Mouse (Mus musculus): Measurements from ENCODE around the gene Tef. TPM values are rescaled to one million over a fixed set of nuclear protein-coding genes. Genes with fewer than 3 reads are reported as not detected.

Gene Tef
- total and polyA plus RNA-seq, 3 experiments, result 12.3 to 21.7 TPM; not detected in 1

DNA sequence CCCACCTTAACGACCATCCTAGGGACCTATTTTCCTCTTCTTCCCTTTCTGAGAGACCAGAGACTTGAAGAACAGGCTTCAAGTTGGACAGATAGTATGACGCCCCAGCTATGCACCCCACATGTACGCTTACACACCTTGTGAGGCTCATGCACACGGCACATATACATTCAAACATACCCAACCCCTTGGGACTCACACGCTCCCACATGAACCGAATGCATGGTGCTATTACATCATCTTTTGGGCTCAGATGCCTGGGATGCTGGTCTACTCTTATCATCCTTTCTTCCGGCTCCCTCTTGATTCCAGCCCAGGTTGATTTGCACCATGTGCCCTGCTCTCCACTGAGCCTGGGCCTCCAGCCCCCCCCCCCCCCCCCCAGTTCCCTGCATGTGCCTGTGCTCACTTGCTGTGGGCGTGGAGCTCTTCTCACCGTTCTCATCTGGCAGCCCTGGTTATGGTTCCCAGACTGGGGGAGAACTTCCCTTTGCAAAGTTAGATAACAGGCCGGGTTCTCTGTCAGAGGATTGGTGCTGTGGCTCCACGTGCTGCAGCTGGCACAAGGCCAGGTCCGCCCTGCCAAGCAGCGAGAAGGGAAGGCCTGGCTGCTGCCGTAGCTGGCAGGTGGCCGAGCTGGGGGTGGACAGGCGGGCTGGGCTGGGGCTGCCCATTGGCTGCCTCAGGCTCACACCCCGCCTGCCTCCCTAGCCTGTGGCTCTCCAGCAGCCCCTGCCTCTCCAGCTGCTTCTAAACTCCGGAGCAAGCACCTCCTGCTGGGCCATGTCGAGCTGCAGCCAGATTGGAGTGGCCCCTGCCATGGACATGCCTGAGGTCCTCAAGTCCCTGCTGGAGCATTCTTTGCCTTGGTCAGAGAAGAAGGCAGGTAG, at the start of gene Tef (continued):
- peak; percentile 54 for TF ChIP-seq NELFE (IDR thresholded peaks at IDR 0.05; ENCODE audit: low read depth, low read length)
- TF ChIP-seq TBP (IDR thresholded peaks at IDR 0.05; ENCODE audit: low read depth, low read length), result no peak
- peak; percentile 25; the same call in 1 of the 2 replicates for TF ChIP-seq TAL1 (IDR thresholded peaks at IDR 0.05; ENCODE audit: low read length)
- TF ChIP-seq RAD21 (IDR thresholded peaks at IDR 0.05; ENCODE audit: low read depth, low read length), result no peak
- TF ChIP-seq MYC (IDR thresholded peaks at IDR 0.05; ENCODE audit: low read depth, low read length), result peak; percentile 96
- TF ChIP-seq ELF1 (IDR thresholded peaks at IDR 0.05; ENCODE audit: low read depth, low read length), result peak; percentile 50; the same call in 1 of the 2 replicates

GRCm38 (mm10) chr15:81753669-81754068, 48.6 kb upstream of the Tef start:
- Histone ChIP-seq H3K27ac (ENCODE audit: control insufficient read depth, low read depth, low read length) (no peak overlapping the region), H3K79me2 (ENCODE audit: control insufficient read depth, insufficient read depth, low read length, poor library complexity) (no peaks in the 10 kb centered on the region), H3K9me3 (replicated peaks; ENCODE audit: insufficient read depth, low read length) (no peaks in the 10 kb centered on the region), H3K27me3 (ENCODE audit: control insufficient read depth in 1 of 2, insufficient read depth in 2 of 2, low read length in 2 of 2) (no peaks in the 10 kb centered on the region), H3K36me3 (ENCODE audit: control insufficient read depth in 1 of 2, insufficient read depth in 2 of 2, low read length in 2 of 2) (no peaks in the 10 kb centered on the region), H3K4me1 (ENCODE audit: control insufficient read depth in 1 of 2, insufficient read depth in 2 of 2, low read length in 2 of 2) (no peaks in the 10 kb centered on the region), H3K9ac (ENCODE audit: control insufficient read depth, low read depth, low read length, poor library complexity, severe bottlenecking) (no peak overlapping the region), H3K4me3 (ENCODE audit: control insufficient read depth in 1 of 2, insufficient read depth in 1 of 2, low read depth in 2 of 2, low read length in 2 of 2) (no peak overlapping the region)
- DNase-seq (ENCODE audit: low read depth, low spot score), result no peak
- TF ChIP-seq EP300 (IDR thresholded peaks at IDR 0.05; ENCODE audit: low read depth in 1 of 2, low read length in 2 of 2), result no peak
- no peak for TF ChIP-seq USF1 (IDR thresholded peaks at IDR 0.05; ENCODE audit: low read depth, low read length)
- TF ChIP-seq TAL1 (IDR thresholded peaks at IDR 0.05; ENCODE audit: low read length), result no peak
- TF ChIP-seq ZC3H11A (IDR thresholded peaks at IDR 0.05; ENCODE audit: low read depth, low read length), result no peak
- no peak for TF ChIP-seq KAT2A (conservative IDR thresholded peaks at IDR 0.05; ENCODE audit: low read depth, low read length)
- TF ChIP-seq TCF12 (IDR thresholded peaks at IDR 0.05; ENCODE audit: low read depth, low read length), result no peak
- no peak for TF ChIP-seq E2F4 (IDR thresholded peaks at IDR 0.05; ENCODE audit: borderline replicate concordance, low read depth, low read length)
- no peak for TF ChIP-seq NELFE (IDR thresholded peaks at IDR 0.05; ENCODE audit: low read depth, low read length)
- TF ChIP-seq CHD2 (IDR thresholded peaks at IDR 0.05; ENCODE audit: low read length), result no peak

GRCm38 (mm10) chr15:81758701-81759100, 43.5 kb upstream of the Tef start:
- Histone ChIP-seq H3K36me3 (ENCODE audit: control insufficient read depth in 1 of 2, insufficient read depth in 2 of 2, low read length in 2 of 2) (peaks cover 0 to 12% of the 10 kb centered on the region in 2 experiments; a peak in 2 of 4 replicates), H3K27ac (ENCODE audit: control insufficient read depth, low read depth, low read length) (no peak overlapping the region), H3K4me3 (ENCODE audit: control insufficient read depth in 1 of 2, insufficient read depth in 1 of 2, low read depth in 2 of 2, low read length in 2 of 2) (no peak overlapping the region), H3K9ac (ENCODE audit: control insufficient read depth, low read depth, low read length, poor library complexity, severe bottlenecking) (no peak overlapping the region), H3K9me3 (replicated peaks; ENCODE audit: insufficient read depth, low read length) (no peaks in the 10 kb centered on the region), H3K27me3 (ENCODE audit: control insufficient read depth in 1 of 2, insufficient read depth in 2 of 2, low read length in 2 of 2) (no peaks in the 10 kb centered on the region), H3K79me2 (ENCODE audit: control insufficient read depth, insufficient read depth, low read length, poor library complexity) (no peaks in the 10 kb centered on the region), H3K4me1 (ENCODE audit: control insufficient read depth in 1 of 2, insufficient read depth in 2 of 2, low read length in 2 of 2) (peaks cover 8 to 9% of the 10 kb centered on the region in 2 experiments)
- DNase-seq (ENCODE audit: low read depth, low spot score), result no peak
- no peak for TF ChIP-seq MYC (IDR thresholded peaks at IDR 0.05; ENCODE audit: low read depth, low read length)
- no peak for TF ChIP-seq MEF2A (IDR thresholded peaks at IDR 0.05; ENCODE audit: extremely low read depth, insufficient replicate concordance, low read depth, low read length, poor library complexity, severe bottlenecking)
- no peak for TF ChIP-seq NELFE (IDR thresholded peaks at IDR 0.05; ENCODE audit: low read depth, low read length)
- no peak for TF ChIP-seq SMC3 (IDR thresholded peaks at IDR 0.05; ENCODE audit: low read depth, low read length)
- TF ChIP-seq KAT2A (conservative IDR thresholded peaks at IDR 0.05; ENCODE audit: low read depth, low read length), result no peak
- no peak for TF ChIP-seq POLR2A (IDR thresholded peaks at IDR 0.05; ENCODE audit: control insufficient read depth in 1 of 2, insufficient read depth in 1 of 2, low read depth in 1 of 2, low read length in 2 of 2, poor library complexity in 1 of 2)
- no peak for TF ChIP-seq ZKSCAN1 (IDR thresholded peaks at IDR 0.05; ENCODE audit: low read depth, low read length)
- TF ChIP-seq GABPA (IDR thresholded peaks at IDR 0.05; ENCODE audit: low read depth, low read length), result no peak
- TF ChIP-seq ETS1 (IDR thresholded peaks at IDR 0.05; ENCODE audit: low read depth, low read length), result no peak
- no peak for TF ChIP-seq MAFK (IDR thresholded peaks at IDR 0.05; ENCODE audit: borderline replicate concordance, low read depth, low read length)
- TF ChIP-seq MYB (IDR thresholded peaks at IDR 0.05; ENCODE audit: low read depth, low read length), result no peak
- TF ChIP-seq TBP (IDR thresholded peaks at IDR 0.05; ENCODE audit: low read depth, low read length), result no peak
- TF ChIP-seq ZNF384 (IDR thresholded peaks at IDR 0.05; ENCODE audit: low read depth, low read length), result no peak
- TF ChIP-seq ZMIZ1 (IDR thresholded peaks at IDR 0.05; ENCODE audit: low read depth, low read length), result no peak
- no peak for TF ChIP-seq GATA1 (IDR thresholded peaks at IDR 0.05; ENCODE audit: low read depth, low read length)
- no peak for TF ChIP-seq USF2 (IDR thresholded peaks at IDR 0.05; ENCODE audit: borderline replicate concordance in 1 of 2, insufficient read depth in 1 of 2, low read depth in 1 of 2, low read length in 2 of 2)
- TF ChIP-seq POLR2AphosphoS2 (IDR thresholded peaks at IDR 0.05; ENCODE audit: low read length), result no peak
- TF ChIP-seq MXI1 (IDR thresholded peaks at IDR 0.05; ENCODE audit: low read depth, low read length), result no peak
- no peak for TF ChIP-seq JUND (IDR thresholded peaks at IDR 0.05; ENCODE audit: low read depth, low read length)

All from MEL (cell line).